Mouse (Mus musculus) limb, embryonic 13.5 days (tissue): ENCODE data around the gene Lypd6b. TPM values are rescaled to one million over a fixed set of nuclear protein-coding genes. Genes with fewer than 3 reads are reported as not detected.

Experiments used
- ATAC-seq: fragments of 200-750 bp; cut with Nextera tagmentation; 2 replicates; pipeline ENCODE4 v1.8.0; 2017; ENCODE audit warnings: low read depth, moderate number of reproducible peaks, moderate TSS enrichment; ENCODE audit not compliant: low FRiP score
- H3K27ac ChIP-seq: fragments of 300-500 bp; sonication (generic); 2 replicates; pipeline ENCODE4 v1.5.1; 2015; ENCODE audit warnings: inconsistent platforms, mild to moderate bottlenecking, moderate library complexity
- H3K27me3 ChIP-seq: fragments of 300-500 bp; sonication (generic); 2 replicates; pipeline ENCODE4 v1.6.1; 2015; ENCODE audit warnings: mild to moderate bottlenecking, inconsistent platforms
- H3K36me3 ChIP-seq: fragments of 300-500 bp; sonication (generic); 2 replicates; pipeline ENCODE4 v1.6.1; 2015; ENCODE audit warnings: inconsistent platforms, mild to moderate bottlenecking, moderate library complexity
- H3K4me1 ChIP-seq: fragments of 300-500 bp; sonication (generic); 2 replicates; pipeline ENCODE4 v1.6.1; 2015; ENCODE audit warnings: inconsistent platforms
- H3K4me2 ChIP-seq: fragments of 300-500 bp; sonication (generic); replicated peaks from 2 replicates; pipeline ENCODE4 v1.6.1; 2015; ENCODE audit warnings: inconsistent platforms, mild to moderate bottlenecking, moderate library complexity
- H3K4me3 ChIP-seq: fragments of 300-500 bp; sonication (generic); 2 replicates; pipeline ENCODE4 v1.5.1; 2015; ENCODE audit warnings: moderate library complexity, mild to moderate bottlenecking, inconsistent platforms
- H3K9ac ChIP-seq: fragments of 300-500 bp; sonication (generic); 2 replicates; pipeline ENCODE4 v1.6.1; 2015; ENCODE audit warnings: mild to moderate bottlenecking, inconsistent platforms
- H3K9me3 ChIP-seq: fragments of 300-500 bp; sonication (generic); 2 replicates; pipeline ENCODE4 v1.6.1; 2016; ENCODE audit warnings: inconsistent platforms
- WGBS: fragments of 180-500 bp; shearing (Covaris S2); methylation state at CpG from one replicate; pipeline ENCODE4 v1.1.7; 2015; 5-methylcytosine and 5-hydroxymethylcytosine counted together
- polyA plus RNA-seq: library from polyadenylated mRNA; unstranded; fragments of >200 nt; fragmentation: Nextera tagmentation; extraction: Ambion mirVana; gene quantifications from 2 replicates; pipeline ENCODE4 v1.2.1, GENCODE M21; 2015

Gene Lypd6b
- polyA plus RNA-seq, 1 experiment from 2014 or later = 9.8 TPM

DNA sequence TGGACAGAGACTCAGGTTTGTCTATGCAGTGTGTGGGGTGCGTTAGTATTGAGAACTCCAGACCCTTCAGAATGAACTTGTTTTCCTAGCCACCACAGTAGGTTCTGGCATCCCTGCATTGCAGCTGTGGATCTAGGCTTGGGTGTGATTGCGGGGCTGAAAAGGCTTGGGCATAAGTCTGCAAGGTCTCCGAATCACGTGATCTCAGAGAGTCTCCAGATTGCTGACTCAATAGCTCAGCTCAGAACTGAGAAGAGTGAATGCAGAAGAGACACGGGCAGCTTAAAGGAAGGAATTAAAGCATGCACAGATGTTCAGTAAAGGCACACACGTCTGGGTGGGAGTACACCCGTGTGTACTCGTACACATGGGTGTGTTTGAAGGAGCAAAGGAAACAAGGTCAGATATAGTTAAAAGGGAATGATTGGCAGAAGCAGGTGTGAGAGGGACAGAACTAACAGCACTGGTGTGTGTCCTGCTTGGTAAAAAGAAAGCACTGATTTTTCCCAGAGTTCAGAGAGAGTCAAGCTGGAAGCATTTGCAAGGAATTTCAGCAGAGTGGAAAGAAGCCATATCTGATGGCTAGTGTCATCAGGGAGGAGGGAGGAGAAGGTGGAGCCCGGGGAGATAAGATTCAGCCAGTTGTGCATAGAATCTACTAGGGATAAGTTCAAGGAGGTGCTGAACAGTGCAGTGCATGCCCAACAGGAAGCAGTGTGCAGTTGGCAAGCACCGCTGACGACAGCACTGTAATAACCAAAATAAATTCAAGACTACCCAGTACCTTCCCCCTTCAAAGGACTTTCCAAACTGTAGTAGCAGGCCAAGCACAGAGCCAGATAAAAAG, 37.5 kb upstream of the Lypd6b start:
- H3K27me3 ChIP-seq = no peaks in the 10 kb centered on the region
- WGBS = 78% methylated on average over 11 of the region's 11 CpGs
- peak; percentile 13; the same call in 1 of the 2 replicates for ATAC-seq
- no peak overlapping the region for H3K9ac ChIP-seq
- H3K4me2 ChIP-seq = no peak overlapping the region
- H3K9me3 ChIP-seq = no peaks in the 10 kb centered on the region
- H3K27ac ChIP-seq = no peak overlapping the region
- H3K36me3 ChIP-seq = peaks cover 60% of the 10 kb centered on the region
- H3K4me3 ChIP-seq = no peak overlapping the region
- no peaks in the 10 kb centered on the region; the same call in 1 of the 2 replicates for H3K4me1 ChIP-seq

- Histone ChIP-seq H3K27me3 (no peaks in the 10 kb centered on the region), H3K36me3 (peaks cover 57% of the 10 kb centered on the region), H3K4me2 (no peak overlapping the region), H3K4me3 (no peak overlapping the region), H3K9me3 (no peaks in the 10 kb centered on the region), H3K27ac (no peak overlapping the region), H3K9ac (no peak overlapping the region), H3K4me1 (no peaks in the 10 kb centered on the region; the same call in 1 of the 2 replicates)
- WGBS = 80% methylated on average over 10 of the region's 10 CpGs
- ATAC-seq = no peak
Measured at GRCm38 (mm10) chr2:49751544-49752210, 35.8 kb upstream of the Lypd6b start.

GRCm38 (mm10) chr2:49752211-49752607, 35.3 kb upstream of the Lypd6b start:
- no peaks in the 10 kb centered on the region for H3K27me3 ChIP-seq
- no peak for ATAC-seq
- H3K4me3 ChIP-seq = no peak overlapping the region
- H3K9ac ChIP-seq = no peak overlapping the region
- H3K36me3 ChIP-seq = peaks cover 59% of the 10 kb centered on the region
- H3K4me2 ChIP-seq = no peak overlapping the region
- 94% methylated on average over 8 of the region's 8 CpGs for WGBS
- H3K9me3 ChIP-seq = no peaks in the 10 kb centered on the region
- H3K4me1 ChIP-seq = no peaks in the 10 kb centered on the region; the same call in 1 of the 2 replicates
- H3K27ac ChIP-seq = no peak overlapping the region

GRCm38 (mm10) chr2:49753062-49753461, 34.4 kb upstream of the Lypd6b start:
- Histone ChIP-seq H3K27ac (no peak overlapping the region), H3K4me1 (no peaks in the 10 kb centered on the region; the same call in 1 of the 2 replicates), H3K9ac (no peak overlapping the region), H3K4me2 (no peak overlapping the region), H3K4me3 (no peak overlapping the region), H3K36me3 (peaks cover 63% of the 10 kb centered on the region), H3K27me3 (no peaks in the 10 kb centered on the region), H3K9me3 (no peaks in the 10 kb centered on the region)
- 93% methylated on average over 3 of the region's 3 CpGs for WGBS
- ATAC-seq = no peak

DNA sequence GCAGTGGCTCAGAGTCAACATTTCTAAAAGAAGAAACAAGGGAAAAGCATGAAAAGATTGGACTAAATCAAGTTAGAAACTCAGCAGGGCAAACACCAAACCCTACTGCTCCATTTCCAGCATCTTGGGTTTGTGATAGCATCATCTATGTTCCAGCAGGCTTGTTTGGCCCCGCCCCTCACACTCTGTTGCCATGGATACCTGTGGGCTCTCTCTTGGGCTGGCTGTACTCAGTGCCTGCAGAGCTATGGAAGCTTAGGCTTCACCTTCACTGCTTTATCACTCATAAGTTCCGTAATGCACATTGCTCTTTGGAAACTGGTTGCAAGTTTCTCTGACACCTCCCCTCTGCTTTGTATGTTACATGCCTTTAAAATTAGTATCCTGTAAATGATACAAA, 32.4 kb upstream of the Lypd6b start:
- Histone ChIP-seq H3K9me3 (no peaks in the 10 kb centered on the region), H3K27me3 (no peaks in the 10 kb centered on the region), H3K9ac (no peak overlapping the region), H3K4me1 (no peaks in the 10 kb centered on the region), H3K36me3 (peaks cover 71% of the 10 kb centered on the region), H3K27ac (no peak overlapping the region), H3K4me2 (no peak overlapping the region), H3K4me3 (no peak overlapping the region)
- WGBS = 43% methylated on average over 2 of the region's 2 CpGs
- ATAC-seq = no peak

DNA sequence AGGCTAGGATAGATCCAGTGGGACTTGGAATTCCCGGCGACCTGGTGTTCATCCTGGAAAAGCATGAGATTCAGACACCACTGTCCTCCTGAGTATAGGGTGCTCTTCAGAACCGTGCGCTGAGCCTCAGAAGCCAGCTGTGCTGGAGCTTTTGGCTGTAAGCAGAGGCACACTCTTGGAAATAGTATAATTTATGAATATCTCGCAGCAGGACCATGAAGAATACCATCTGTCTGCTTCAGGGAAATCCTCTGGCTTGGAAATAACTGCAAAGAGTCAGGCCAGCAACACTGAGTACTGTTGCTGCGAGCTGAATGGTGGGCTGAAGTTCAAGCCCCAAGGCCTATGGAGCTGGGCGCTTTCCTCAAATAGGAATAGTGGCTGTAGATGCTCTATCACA, 29.9 kb upstream of the Lypd6b start:
- no peak overlapping the region for H3K27ac ChIP-seq
- H3K36me3 ChIP-seq = peaks cover 66% of the 10 kb centered on the region
- no peak for ATAC-seq
- H3K4me3 ChIP-seq = no peak overlapping the region
- no peaks in the 10 kb centered on the region for H3K9me3 ChIP-seq
- no peak overlapping the region for H3K4me2 ChIP-seq
- H3K9ac ChIP-seq = no peak overlapping the region
- no peaks in the 10 kb centered on the region for H3K27me3 ChIP-seq
- no peaks in the 10 kb centered on the region for H3K4me1 ChIP-seq
- WGBS = 88% methylated on average over 7 of the region's 7 CpGs

DNA sequence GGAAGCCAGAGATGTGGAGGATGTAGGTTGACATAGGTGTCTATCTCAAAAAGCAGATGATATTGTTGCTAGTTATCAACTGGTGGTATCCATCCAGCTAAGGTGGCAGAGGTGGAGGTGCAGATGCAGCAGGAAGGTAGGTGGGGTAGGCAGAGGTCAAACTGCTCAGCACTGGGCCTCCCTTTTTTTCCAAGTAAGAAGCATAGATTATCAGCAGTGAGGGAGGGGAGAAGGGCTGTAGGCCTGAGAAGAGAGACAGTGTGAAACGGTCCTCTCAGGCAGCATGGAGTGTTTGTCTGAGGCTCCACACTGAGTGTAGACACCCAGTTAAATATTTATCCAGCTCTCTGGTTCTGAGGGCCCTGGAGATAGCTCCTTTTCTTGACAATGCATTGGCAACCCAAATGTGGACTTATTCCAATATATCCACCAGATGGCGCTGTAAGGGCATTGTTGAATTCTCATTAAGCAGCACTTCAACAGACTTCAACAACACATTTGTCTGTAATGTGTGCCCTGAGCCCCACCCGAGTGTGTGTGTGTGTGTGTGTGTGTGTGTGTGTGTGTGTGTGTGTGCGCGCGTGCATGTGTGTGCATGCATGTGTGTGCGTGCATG, 23.0 kb upstream of the Lypd6b start:
- 28% methylated on average over 4 of the region's 7 CpGs for WGBS
- H3K36me3 ChIP-seq = peaks cover 51% of the 10 kb centered on the region
- peak; percentile 32; the same call in 1 of the 2 replicates for ATAC-seq
- no peaks in the 10 kb centered on the region; the same call in 1 of the 2 replicates for H3K9me3 ChIP-seq
- H3K4me2 ChIP-seq = no peak overlapping the region
- no peak overlapping the region for H3K4me3 ChIP-seq
- no peaks in the 10 kb centered on the region for H3K4me1 ChIP-seq
- H3K9ac ChIP-seq = no peak overlapping the region
- no peaks in the 10 kb centered on the region for H3K27me3 ChIP-seq
- H3K27ac ChIP-seq = no peak overlapping the region

- peaks cover 4% of the 10 kb centered on the region; the same call in 1 of the 2 replicates for H3K4me1 ChIP-seq
- H3K9ac ChIP-seq = no peak overlapping the region
- no peak overlapping the region for H3K4me2 ChIP-seq
- peaks cover 22% of the 10 kb centered on the region for H3K36me3 ChIP-seq
- ATAC-seq = no peak
- no peaks in the 10 kb centered on the region for H3K27me3 ChIP-seq
- no peaks in the 10 kb centered on the region for H3K9me3 ChIP-seq
- WGBS = 75% methylated on average over 2 of the region's 2 CpGs
- no peak overlapping the region for H3K27ac ChIP-seq
- H3K4me3 ChIP-seq = no peak overlapping the region
Measured at GRCm38 (mm10) chr2:49768916-49769315, 18.6 kb upstream of the Lypd6b start.

DNA sequence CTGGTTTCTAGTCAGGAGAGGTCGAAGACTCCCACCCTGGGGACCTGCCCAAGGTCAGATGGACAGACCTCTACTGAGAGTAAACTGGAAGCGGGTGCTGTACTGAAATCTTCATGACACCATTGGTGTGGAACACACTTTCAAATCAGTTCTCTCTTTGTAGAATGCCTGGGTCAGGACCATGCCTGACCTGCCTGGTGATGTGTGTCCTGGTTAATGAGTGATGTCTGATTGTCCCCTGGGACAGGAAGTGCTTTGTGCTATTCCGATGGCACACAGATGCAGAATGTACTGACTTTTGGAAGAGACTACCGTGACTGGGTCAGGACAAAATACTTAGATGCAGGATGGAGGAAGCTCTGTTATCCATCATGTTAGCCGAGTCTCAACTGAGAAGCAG, 17.0 kb upstream of the Lypd6b start:
- Histone ChIP-seq H3K27me3 (no peaks in the 10 kb centered on the region), H3K4me3 (no peak overlapping the region), H3K27ac (no peak overlapping the region; the same call in 1 of the 2 replicates), H3K4me2 (no peak overlapping the region), H3K36me3 (peaks cover 20% of the 10 kb centered on the region; the same call in 1 of the 2 replicates), H3K9me3 (no peaks in the 10 kb centered on the region), H3K4me1 (peaks cover 5% of the 10 kb centered on the region; the same call in 1 of the 2 replicates), H3K9ac (no peak overlapping the region)
- no peak; the same call in 1 of the 2 replicates for ATAC-seq
- 83% methylated on average over 5 of the region's 5 CpGs for WGBS

DNA sequence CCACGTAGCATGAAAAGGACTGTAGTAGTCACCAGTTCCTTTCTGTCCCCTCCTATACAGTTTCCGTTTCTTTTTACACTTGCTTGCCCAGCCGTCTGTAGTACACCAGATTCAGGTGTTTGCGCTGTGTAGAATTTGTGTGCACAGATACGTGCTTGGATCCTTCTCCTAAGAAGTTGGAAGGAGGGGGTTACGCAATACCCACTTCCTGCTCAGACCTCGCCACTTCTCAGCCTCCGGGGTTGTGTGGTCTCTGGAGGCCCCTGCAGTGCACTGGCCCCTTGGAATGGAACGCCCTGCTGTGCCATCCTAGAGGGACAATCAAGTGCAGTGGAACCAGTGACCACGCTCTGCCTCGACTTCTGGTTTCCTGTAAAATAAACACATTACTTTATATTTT, 16.3 kb upstream of the Lypd6b start:
- peaks cover 5% of the 10 kb centered on the region; the same call in 1 of the 2 replicates for H3K4me1 ChIP-seq
- ATAC-seq = no peak
- H3K9me3 ChIP-seq = no peaks in the 10 kb centered on the region
- H3K27me3 ChIP-seq = no peaks in the 10 kb centered on the region
- H3K36me3 ChIP-seq = peaks cover 20% of the 10 kb centered on the region; the same call in 1 of the 2 replicates
- no peak overlapping the region for H3K9ac ChIP-seq
- no peak overlapping the region for H3K4me2 ChIP-seq
- H3K4me3 ChIP-seq = no peak overlapping the region
- no peak overlapping the region for H3K27ac ChIP-seq
- 72% methylated on average over 11 of the region's 11 CpGs for WGBS

GRCm38 (mm10) chr2:49773194-49773931, 14.1 kb upstream of the Lypd6b start:
- Histone ChIP-seq H3K36me3 (0 out of 2 replicates have a peak, but pooled peaks cover 14% of the 10 kb centered on the region), H3K27ac (no peak overlapping the region), H3K9ac (no peak overlapping the region), H3K4me2 (no peak overlapping the region), H3K4me3 (no peak overlapping the region), H3K27me3 (no peaks in the 10 kb centered on the region), H3K4me1 (peaks cover 5% of the 10 kb centered on the region; the same call in 1 of the 2 replicates), H3K9me3 (no peaks in the 10 kb centered on the region)
- ATAC-seq = no peak
- 81% methylated on average over 10 of the region's 10 CpGs for WGBS
